Mouse (Mus musculus) brain, embryonic 14.5 days (tissue): ENCODE measurements around the gene Jade1.

Experiments used
- CTCF ChIP-seq: fragments of 200-500 bp; IDR thresholded peaks from 2 replicates; pipeline ENCODE4 v1.5.1; 2012; ENCODE audit warnings: inconsistent platforms, mild to moderate bottlenecking, moderate library complexity, borderline replicate concordance; ENCODE audit not compliant: insufficient read depth, insufficient read length; ENCODE audit errors: extremely low read depth
- POLR2A ChIP-seq: fragments of 200-500 bp; IDR thresholded peaks from 2 replicates; pipeline ENCODE4 v1.6.1; 2012; ENCODE audit warnings: mild to moderate bottlenecking, inconsistent platforms, borderline replicate concordance; ENCODE audit not compliant: poor library complexity, insufficient read depth, insufficient read length, severe bottlenecking; ENCODE audit errors: extremely low read depth

- TF ChIP-seq POLR2A, result no peak
- TF ChIP-seq CTCF, result no peak
These were observed 62.5 kb downstream of the Jade1 start for GRCm38 (mm10) chr3:41618036-41618435.
